Comparison of ENCODE assay signal across 8 mouse cellular contexts in the genomic region with DNA sequence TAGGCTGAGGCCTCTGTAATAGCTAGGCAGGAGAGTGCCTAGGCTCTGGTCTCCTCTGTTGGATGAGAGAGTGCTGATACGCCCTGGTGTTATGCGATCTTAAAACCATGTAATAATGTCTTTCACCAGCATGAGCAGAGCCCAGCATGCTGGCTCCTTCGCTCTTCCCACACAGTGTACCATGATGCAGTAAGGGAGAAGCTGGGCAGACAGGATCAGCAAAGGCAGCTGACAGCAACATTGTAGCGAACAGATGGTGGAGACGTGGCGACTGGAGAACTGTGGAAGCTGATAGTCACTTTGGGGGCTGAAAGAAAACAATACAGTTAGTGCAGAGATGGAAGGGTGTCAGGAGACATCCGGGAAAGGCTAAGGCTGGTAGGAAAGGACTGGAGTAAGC.
DNase-seq lines count a peak whose midpoint lies in the region; ATAC-seq and TF ChIP-seq lines count a peak whose summit lies in the region.

No protein-coding gene starts in this region.

- intact Hi-C loops in heart, postnatal 25 days (cut with DNase I) = no loop called here

- no peak overlapping the region for H3K27ac ChIP-seq in heart, embryonic 11.5 days (ENCODE audit: low read depth, low read length)
- H3K27ac ChIP-seq in embryonic facial prominence, embryonic 10.5 days (replicated peaks) = peak overlapping the region; percentile 66
- no peak overlapping the region for H3K27ac ChIP-seq in midbrain, postnatal 0 days (ENCODE audit: low read depth, low read length)
- H3K27ac ChIP-seq in thymus, adult 2 months (ENCODE audit: control insufficient read depth, insufficient read depth, low read length) = no peak overlapping the region

- WGBS in heart, embryonic 11.5 days (ENCODE audit: insufficient replicate concordance) = 56% methylated on average over 7 of the region's 7 CpGs
- WGBS in embryonic facial prominence, embryonic 10.5 days = 69% methylated on average over 7 of the region's 7 CpGs
- 72% methylated on average over 7 of the region's 7 CpGs for WGBS in midbrain, postnatal 0 days
- WGBS in thymus, adult 2 months = 96% methylated on average over 7 of the region's 7 CpGs

- no peak overlapping the region for H3K4me2 ChIP-seq in heart, embryonic 11.5 days
- H3K4me2 ChIP-seq in midbrain, postnatal 0 days (ENCODE audit: low read depth, low read length, poor library complexity, severe bottlenecking) = no peak overlapping the region

- TF ChIP-seq CTCF in midbrain, postnatal 0 days (IDR thresholded peaks at IDR 0.05) = no peak
- no peak for TF ChIP-seq CTCF in thymus, adult 2 months (IDR thresholded peaks at IDR 0.05; ENCODE audit: borderline replicate concordance, control insufficient read depth, extremely low read depth, insufficient read depth, low read length, poor library complexity)

- no peak overlapping the region for H3K9ac ChIP-seq in heart, embryonic 11.5 days (ENCODE audit: low read depth, low read length)
- H3K9ac ChIP-seq in midbrain, postnatal 0 days (replicated peaks; ENCODE audit: low read length, poor library complexity, severe bottlenecking) = no peak overlapping the region

- no peaks in the 10 kb centered on the region for H3K9me3 ChIP-seq in heart, embryonic 11.5 days (replicated peaks; ENCODE audit: control insufficient read depth, low read length)
- no peaks in the 10 kb centered on the region for H3K9me3 ChIP-seq in embryonic facial prominence, embryonic 10.5 days
- H3K9me3 ChIP-seq in midbrain, postnatal 0 days (ENCODE audit: low read length) = no peaks in the 10 kb centered on the region

- DNase-seq in heart, postnatal 25 days (ENCODE audit: low spot score) = no peak
- peak; percentile 30 for DNase-seq in embryonic facial prominence, embryonic 10.5 days (ENCODE audit: low spot score)
- DNase-seq in layer of hippocampus, adult 11-12 months (ENCODE audit: low spot score) = peak; percentile 81
- peak; percentile 38 for DNase-seq in midbrain, postnatal 0 days (ENCODE audit: low spot score)
- DNase-seq in thymus, adult 2 months = no peak
- no peak for DNase-seq in lung, adult 18-20 months

- no peaks in the 10 kb centered on the region for H3K36me3 ChIP-seq in heart, embryonic 11.5 days (ENCODE audit: control insufficient read depth, insufficient read depth, low read length)
- no peaks in the 10 kb centered on the region for H3K36me3 ChIP-seq in embryonic facial prominence, embryonic 10.5 days (replicated peaks)
- no peaks in the 10 kb centered on the region for H3K36me3 ChIP-seq in midbrain, postnatal 0 days (ENCODE audit: insufficient read depth, low read length)
- no peaks in the 10 kb centered on the region for H3K36me3 ChIP-seq in thymus, adult 2 months (ENCODE audit: control insufficient read depth, insufficient read depth, low read length)

- no peak overlapping the region for H3K4me3 ChIP-seq in heart, embryonic 11.5 days (ENCODE audit: low read depth, low read length)
- no peak overlapping the region for H3K4me3 ChIP-seq in embryonic facial prominence, embryonic 10.5 days
- no peak overlapping the region for H3K4me3 ChIP-seq in midbrain, postnatal 0 days (ENCODE audit: low read depth, low read length)
- H3K4me3 ChIP-seq in thymus, adult 2 months (ENCODE audit: control insufficient read depth, insufficient read depth, low read length) = no peak overlapping the region

- TF ChIP-seq POLR2A in thymus, adult 2 months (IDR thresholded peaks at IDR 0.05; ENCODE audit: control insufficient read depth, extremely low read depth, insufficient read depth, low read length, poor library complexity) = no peak

- ATAC-seq in heart, embryonic 11.5 days (replicated peaks; ENCODE audit: insufficient number of reproducible peaks, low FRiP score, low TSS enrichment) = peak; percentile 39; the same call in 1 of the 2 replicates
- no peak for ATAC-seq in midbrain, postnatal 0 days (ENCODE audit: low FRiP score)
- ATAC-seq in megakaryocyte-erythroid progenitor cell, adult 5-6 weeks (replicated peaks; ENCODE audit: low FRiP score, low TSS enrichment, poor library complexity, severe bottlenecking) = no peak

- peaks cover 31% of the 10 kb centered on the region for H3K4me1 ChIP-seq in heart, embryonic 11.5 days (ENCODE audit: control insufficient read depth, insufficient read depth, low read length)
- H3K4me1 ChIP-seq in embryonic facial prominence, embryonic 10.5 days = peaks cover 23% of the 10 kb centered on the region
- H3K4me1 ChIP-seq in midbrain, postnatal 0 days (ENCODE audit: insufficient read depth, low read length) = no peaks in the 10 kb centered on the region; the same call in 1 of the 2 replicates
- H3K4me1 ChIP-seq in thymus, adult 2 months (replicated peaks; ENCODE audit: control insufficient read depth, insufficient read depth, low read length) = no peaks in the 10 kb centered on the region

- H3K27me3 ChIP-seq in heart, embryonic 11.5 days (ENCODE audit: control insufficient read depth, insufficient read depth, low read length) = no peaks in the 10 kb centered on the region
- no peaks in the 10 kb centered on the region for H3K27me3 ChIP-seq in embryonic facial prominence, embryonic 10.5 days (replicated peaks; ENCODE audit: low read depth, poor library complexity, severe bottlenecking)
- no peaks in the 10 kb centered on the region for H3K27me3 ChIP-seq in midbrain, postnatal 0 days (ENCODE audit: insufficient read depth, low read length)
- no peaks in the 10 kb centered on the region for H3K27me3 ChIP-seq in thymus, adult 2 months (ENCODE audit: control insufficient read depth, insufficient read depth, low read length)

Comparison
In these comparisons a context has a peak if more than half of its experiments do, and no peak if none do; other contexts are left out.
1. DNase-seq: peak in embryonic facial prominence, embryonic 10.5 days (single experiment), layer of hippocampus, adult 11-12 months (single experiment) and midbrain, postnatal 0 days (single experiment); none in heart, postnatal 25 days (single experiment), thymus, adult 2 months (single experiment) and lung, adult 18-20 months (0 of 2).